In genomic region chr4:140700269-140701018, GRCm38 (mm10) we compare ENCODE assay signal across 8 mouse cellular contexts. TPM values are rescaled to one million over a fixed set of nuclear protein-coding genes. Genes with fewer than 3 reads are reported as not detected.
DNase-seq lines count a peak whose midpoint lies in the region; ATAC-seq and TF ChIP-seq lines count a peak whose summit lies in the region.

Gene Rcc2 (plus strand): TSS chr4:140700541.

- H3K27ac ChIP-seq in spleen, adult 2 months (ENCODE audit: insufficient read depth, low read length) = peak within 1 kb of the TSS; percentile 97
- H3K27ac ChIP-seq in forebrain, postnatal 0 days (ENCODE audit: low read depth, low read length) = peak within 1 kb of the TSS; percentile 93
- peak within 1 kb of the TSS; percentile 100 for H3K27ac ChIP-seq in midbrain, embryonic 12.5 days (replicated peaks)

- no peaks in the 10 kb centered on the region for H3K27me3 ChIP-seq in spleen, adult 2 months (ENCODE audit: control insufficient read depth, insufficient read depth, low read length)
- H3K27me3 ChIP-seq in forebrain, postnatal 0 days (ENCODE audit: insufficient read depth, low read length) = peaks cover 12% of the 10 kb centered on the region
- peaks cover 33% of the 10 kb centered on the region for H3K27me3 ChIP-seq in midbrain, embryonic 12.5 days

- H3K9ac ChIP-seq in forebrain, postnatal 0 days = peak within 1 kb of the TSS; percentile 67
- peak within 1 kb of the TSS; percentile 99 for H3K9ac ChIP-seq in midbrain, embryonic 12.5 days (replicated peaks)

- peaks cover 3% of the 10 kb centered on the region; the same call in 1 of the 2 replicates for H3K4me1 ChIP-seq in spleen, adult 2 months (ENCODE audit: control insufficient read depth, insufficient read depth, insufficient read length)
- peaks cover 5% of the 10 kb centered on the region; the same call in 1 of the 2 replicates for H3K4me1 ChIP-seq in forebrain, postnatal 0 days (ENCODE audit: insufficient read depth)
- H3K4me1 ChIP-seq in midbrain, embryonic 12.5 days = peaks cover 39% of the 10 kb centered on the region

- no peaks in the 10 kb centered on the region; the same call in 1 of the 2 replicates for H3K36me3 ChIP-seq in spleen, adult 2 months (ENCODE audit: control insufficient read depth, insufficient read depth, low read length)
- H3K36me3 ChIP-seq in forebrain, postnatal 0 days (ENCODE audit: insufficient read depth) = no peaks in the 10 kb centered on the region
- peaks cover 11% of the 10 kb centered on the region for H3K36me3 ChIP-seq in midbrain, embryonic 12.5 days

- no peak for ATAC-seq in forebrain, postnatal 0 days
- ATAC-seq in midbrain, embryonic 12.5 days (ENCODE audit: low FRiP score, low read depth) = no peak

- DNase-seq in spleen, adult 2 months (ENCODE audit: low read depth in 1 of 2, low spot score in 2 of 2) = peak in 1 of 2 experiments; percentile 24
- no peak for DNase-seq in spleen, postnatal 14 days (ENCODE audit: low spot score in 2 of 2)
- DNase-seq in adrenal gland, postnatal 25 days = no peak
- no peak for DNase-seq in forebrain, postnatal 0 days
- DNase-seq in large intestine, adult 2 months (ENCODE audit: low read depth, low spot score) = no peak
- no peak for DNase-seq in frontal cortex, postnatal 14 days (ENCODE audit: low spot score in 2 of 2)
- DNase-seq in kidney, adult 9 months = no peak

- no peak for TF ChIP-seq CTCF in spleen, adult 2 months (IDR thresholded peaks at IDR 0.05; ENCODE audit: extremely low read depth, insufficient read depth, insufficient read length, insufficient replicate concordance)
- TF ChIP-seq CTCF in forebrain, postnatal 0 days (IDR thresholded peaks at IDR 0.05; ENCODE audit: low read depth) = no peak

- peak within 1 kb of the TSS; percentile 87 for H3K4me2 ChIP-seq in forebrain, postnatal 0 days (ENCODE audit: low read depth)
- peak within 1 kb of the TSS; percentile 82 for H3K4me2 ChIP-seq in midbrain, embryonic 12.5 days (replicated peaks)

- peak within 1 kb of the TSS; percentile 100 for H3K4me3 ChIP-seq in spleen, adult 2 months (ENCODE audit: extremely low read depth, insufficient read depth, insufficient read length)
- H3K4me3 ChIP-seq in forebrain, postnatal 0 days (ENCODE audit: low read depth, low read length) = peak within 1 kb of the TSS; percentile 96
- peak within 1 kb of the TSS; percentile 97 for H3K4me3 ChIP-seq in midbrain, embryonic 12.5 days

- WGBS in spleen, adult 2 months = 5% methylated on average over 20 of the region's 20 CpGs
- 8% methylated on average over 20 of the region's 20 CpGs for WGBS in forebrain, postnatal 0 days
- WGBS in large intestine, adult 2 months = 10% methylated on average over 20 of the region's 20 CpGs
- 7% methylated on average over 20 of the region's 20 CpGs for WGBS in midbrain, embryonic 12.5 days

- H3K9me3 ChIP-seq in forebrain, postnatal 0 days (ENCODE audit: low read length) = no peaks in the 10 kb centered on the region
- no peaks in the 10 kb centered on the region for H3K9me3 ChIP-seq in midbrain, embryonic 12.5 days

- no peak for TF ChIP-seq POLR2A in spleen, adult 2 months (IDR thresholded peaks at IDR 0.05; ENCODE audit: low read depth, low read length)

RNA-seq across cellular contexts. Expression of gene Rcc2, which starts in this region (rescaled TPM):
- polyA plus RNA-seq in spleen, adult 2 months (2012; rRNA removed) = 86.9 and 101 TPM in 2 replicates
- 82.0 and 87.5 TPM in 2 replicates for total RNA-seq in adrenal gland, postnatal 25 days (2021)
- 55.2 and 62.3 TPM in 2 replicates for total RNA-seq in forebrain, postnatal 0 days (2014; rRNA removed)
- 20.3 and 20.8 TPM in 2 replicates for polyA plus RNA-seq in forebrain, postnatal 0 days (2015; fragmentation: Nextera tagmentation; extraction: Ambion mirVana)
- polyA plus RNA-seq in large intestine, adult 2 months (2012; rRNA removed) = 46.0 and 52.5 TPM in 2 replicates
- polyA plus RNA-seq in midbrain, embryonic 12.5 days (2016; fragmentation: Nextera tagmentation; extraction: Ambion mirVana) = 72.2 and 75.5 TPM in 2 replicates
